Mouse (Mus musculus) sigmoid colon, adult 10 weeks (tissue): ENCODE data around the gene Tns4. TPM values are rescaled to one million over a fixed set of nuclear protein-coding genes. Genes with fewer than 3 reads are reported as not detected.

Experiments used
- polyA plus RNA-seq: library from polyadenylated mRNA; stranded (reverse); fragments of 350-450 nt; fragmentation: Illumina TruSeq; extraction: RNeasy Lipid Tissue Mini Kit (QIAGEN cat#74804); gene quantifications from one replicate; pipeline ENCODE4 v1.2.3, GENCODE M21; 2014; ENCODE audit warnings: low read depth, low replicate concordance

Gene Tns4
- polyA plus RNA-seq, result 44.7 TPM

GRCm38 (mm10) chr11:99089077-99089601 lies at the start of gene Tns4:
TSS of gene Tns4 (minus strand) at chr11:99089306.

DNA sequence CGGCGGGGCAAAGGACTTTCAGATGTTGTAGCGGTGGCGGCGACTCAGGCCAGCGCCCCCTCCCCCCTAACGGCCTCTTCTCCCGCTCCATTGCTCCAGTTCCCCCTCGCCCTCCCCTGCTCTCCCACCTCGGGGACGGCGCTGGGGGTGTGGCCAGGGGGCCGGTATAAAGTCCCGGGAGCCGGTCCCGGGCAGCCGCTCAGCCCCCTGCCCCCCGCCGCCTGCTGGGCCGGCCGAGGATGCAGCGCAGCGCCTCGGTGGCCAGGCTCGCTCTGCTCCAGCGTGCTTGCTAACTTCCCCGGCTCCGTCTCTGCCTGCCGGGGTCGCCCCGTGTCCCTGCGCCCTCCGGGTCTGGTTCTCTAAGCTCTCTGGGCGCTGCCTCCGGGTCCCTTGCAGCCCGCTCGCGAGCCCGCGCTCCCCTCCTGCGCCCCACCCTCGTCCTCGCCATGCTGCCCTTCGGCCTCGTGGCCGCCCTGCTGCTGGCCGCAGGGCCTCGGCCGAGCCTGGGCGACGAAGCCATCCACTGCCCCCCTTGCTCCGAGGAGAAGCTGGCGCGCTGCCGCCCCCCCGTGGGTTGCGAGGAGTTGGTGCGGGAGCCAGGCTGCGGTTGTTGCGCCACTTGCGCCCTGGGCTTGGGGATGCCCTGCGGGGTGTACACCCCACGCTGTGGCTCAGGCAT lies 47.9 kb downstream of the Tns4 start, which contains the start of gene Igfbp4:
Igfbp4 (plus strand) TSS at position 194 of the 679 bp plus-strand sequence.

DNA sequence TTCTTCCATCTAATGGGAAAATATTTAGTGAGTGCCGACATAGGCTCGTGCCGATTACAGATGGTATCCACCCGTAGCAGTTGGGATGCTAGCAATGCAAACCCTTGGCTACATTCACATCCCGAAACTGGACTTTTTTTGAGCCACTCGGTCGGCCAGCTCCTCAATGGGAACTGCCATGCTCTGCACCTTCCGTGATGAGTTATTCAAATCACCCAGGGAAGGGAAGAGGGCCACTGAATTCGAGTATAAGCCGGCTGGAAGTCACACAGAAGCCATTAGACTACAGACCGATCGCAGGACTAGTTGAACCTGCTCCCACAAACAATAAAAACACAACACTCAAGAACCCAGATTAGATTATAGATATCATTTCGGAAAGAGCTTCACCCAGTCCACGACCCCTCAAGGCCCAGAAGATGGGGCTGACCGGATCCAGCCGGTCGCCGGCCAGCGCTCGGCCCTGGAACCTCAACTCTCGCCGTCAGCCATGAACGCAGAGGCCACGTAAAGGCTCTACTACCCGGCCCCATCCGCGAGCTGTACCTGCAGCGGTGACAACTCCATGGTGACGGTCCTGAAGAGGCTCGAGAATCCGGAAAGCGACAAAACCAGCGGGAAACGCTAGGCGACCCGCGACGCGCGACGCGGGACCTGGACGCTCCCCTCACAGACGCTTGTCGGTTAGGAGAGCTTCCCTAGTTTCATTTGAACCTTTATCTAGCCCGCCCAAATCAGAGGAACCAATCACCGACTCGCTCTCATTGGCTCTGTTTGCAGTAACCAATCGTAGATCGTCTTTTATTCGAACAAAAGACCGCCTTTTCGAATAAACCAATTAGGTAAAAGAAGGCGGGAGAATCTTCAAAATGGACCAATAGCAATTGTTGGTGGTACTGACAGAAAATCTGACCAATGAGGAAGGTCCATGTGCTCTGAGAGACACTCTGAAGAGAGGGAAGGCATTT lies 65.3 kb downstream of the Tns4 start, which contains the start of gene Top2a:
Top2a (minus strand) TSS at position 690 of the 968 bp plus-strand sequence.

Other genes with a start within 250 kb of the Tns4 start
- 24.1 TPM for gene Wipf2, start 225.7 kb downstream of the Tns4 start, polyA plus RNA-seq
- 2.2 TPM for gene Cdc6, start 181.5 kb downstream of the Tns4 start, polyA plus RNA-seq
- gene Rara, start 161.5 kb downstream of the Tns4 start, polyA plus RNA-seq, result 1.3 TPM
- not detected for gene Gjd3, start 106.3 kb downstream of the Tns4 start, polyA plus RNA-seq
- gene Top2a, start 65.1 kb downstream of the Tns4 start, polyA plus RNA-seq, result 66.4 TPM
- 20.5 TPM for gene Igfbp4, start 48.1 kb downstream of the Tns4 start, polyA plus RNA-seq
- 0.57 TPM for gene Ccr7, start 65.8 kb upstream of the Tns4 start, polyA plus RNA-seq
- 168 TPM for gene Smarce1, start 141.7 kb upstream of the Tns4 start, polyA plus RNA-seq
- 3.2 TPM for gene Krt222, start 154.8 kb upstream of the Tns4 start, polyA plus RNA-seq
- gene Krt24, start 196.0 kb upstream of the Tns4 start, polyA plus RNA-seq, result not detected
- gene Krt25, start 233.6 kb upstream of the Tns4 start, polyA plus RNA-seq, result not detected
- gene Krt26, start 248.7 kb upstream of the Tns4 start, polyA plus RNA-seq, result not detected